Mouse (Mus musculus) bone marrow macrophage, adult 2 months (primary cell): Measurements from ENCODE around the gene Slc4a3.

Experiments used
- CTCF ChIP-seq: IDR thresholded peaks from 2 replicates; pipeline ENCODE4 v1.5.1; 2012; ENCODE audit warnings: low read depth, mild to moderate bottlenecking, low read length, moderate library complexity
- POLR2A ChIP-seq: IDR thresholded peaks from 2 replicates; pipeline ENCODE4 v1.6.1; 2012; ENCODE audit warnings: mild to moderate bottlenecking, low read depth, low read length, borderline replicate concordance

GRCm38 (mm10) chr1:75596906-75597305 is 50.8 kb downstream of the Slc4a3 start:
- TF ChIP-seq POLR2A (no peak), CTCF (no peak)
